Mouse (Mus musculus) gastrocnemius, postnatal 25 days (tissue): ENCODE results near the gene Sipa1l1. TPM values are rescaled to one million over a fixed set of nuclear protein-coding genes. Genes with fewer than 3 reads are reported as not detected.

Experiments
- DNase-seq: peaks from one replicate; pipeline ENCODE4 v3.0.0; 2022
- total RNA-seq, 2 experiments: library from RNA; stranded (reverse); gene quantifications; 1 replicate in 1 of 2; 2 replicates in 1 of 2; pipeline ENCODE4 v1.2.3; 2021

Sipa1l1 gene
- total RNA-seq, 2 experiments from 2014 or later, result 8.5 to 10.0 TPM

- no peak for DNase-seq
These were observed 39.5 kb downstream of the Sipa1l1 start for GRCm38 (mm10) chr12:82208611-82209010.

- no peak for DNase-seq
These were observed 40.6 kb downstream of the Sipa1l1 start for GRCm38 (mm10) chr12:82209753-82210152.

GRCm38 (mm10) chr12:82213056-82213455 lies 43.9 kb downstream of the Sipa1l1 start:
- DNase-seq, result no peak

- no peak for DNase-seq
These were observed 45.8 kb downstream of the Sipa1l1 start for GRCm38 (mm10) chr12:82214916-82215315.

GRCm38 (mm10) chr12:82216801-82217553 lies 47.9 kb downstream of the Sipa1l1 start:
- no peak for DNase-seq

GRCm38 (mm10) chr12:82218201-82218600 lies 49.1 kb downstream of the Sipa1l1 start:
- no peak for DNase-seq

GRCm38 (mm10) chr12:82220367-82221089 lies 51.4 kb downstream of the Sipa1l1 start:
- DNase-seq, result no peak

GRCm38 (mm10) chr12:82223126-82223815 lies 54.2 kb downstream of the Sipa1l1 start:
- no peak for DNase-seq

GRCm38 (mm10) chr12:82224848-82225247 lies 55.7 kb downstream of the Sipa1l1 start:
- DNase-seq, result no peak

GRCm38 (mm10) chr12:82225278-82225677 lies 56.2 kb downstream of the Sipa1l1 start:
- DNase-seq, result no peak

- DNase-seq, result no peak
These were observed 56.7 kb downstream of the Sipa1l1 start for GRCm38 (mm10) chr12:82225751-82226228.

GRCm38 (mm10) chr12:82226311-82227066 lies 57.4 kb downstream of the Sipa1l1 start:
- DNase-seq, result no peak

GRCm38 (mm10) chr12:82230127-82230526 lies 61.0 kb downstream of the Sipa1l1 start:
- DNase-seq, result no peak

GRCm38 (mm10) chr12:82231191-82231590 lies 62.1 kb downstream of the Sipa1l1 start:
- DNase-seq, result no peak

GRCm38 (mm10) chr12:82233177-82233576 lies 64.1 kb downstream of the Sipa1l1 start:
- no peak for DNase-seq

GRCm38 (mm10) chr12:82234463-82235223 lies 65.5 kb downstream of the Sipa1l1 start:
- no peak for DNase-seq

GRCm38 (mm10) chr12:82237095-82237494 lies 68.0 kb downstream of the Sipa1l1 start:
- DNase-seq, result no peak

- DNase-seq, result no peak
These were observed 68.8 kb downstream of the Sipa1l1 start for GRCm38 (mm10) chr12:82237946-82238345.

- no peak for DNase-seq
These were observed 71.6 kb downstream of the Sipa1l1 start for GRCm38 (mm10) chr12:82240674-82241073.

- DNase-seq, result no peak
These were observed 76.1 kb downstream of the Sipa1l1 start for GRCm38 (mm10) chr12:82245219-82245618.

GRCm38 (mm10) chr12:82246422-82246821 lies 77.3 kb downstream of the Sipa1l1 start:
- no peak for DNase-seq
